In genomic region chr11:3329891-3330451, GRCm38 (mm10) we compare ENCODE assay signal across 8 mouse cellular contexts. TPM values are rescaled to one million over a fixed set of nuclear protein-coding genes. Genes with fewer than 3 reads are reported as not detected.
A peak's percentile ranks its signal among the peaks of the same experiment; 100 is the strongest.
DNase-seq lines count a peak whose midpoint lies in the region; ATAC-seq lines count a peak whose summit lies in the region.

Gene Pik3ip1, plus strand, starts transcription at chr11:3330401.

- H3K4me1 ChIP-seq in kidney, embryonic 16.5 days (ENCODE audit: insufficient read depth, low read length), result peaks cover 24% of the 10 kb centered on the region
- peaks cover 32% of the 10 kb centered on the region for H3K4me1 ChIP-seq in hindbrain, embryonic 13.5 days (replicated peaks)
- H3K4me1 ChIP-seq in liver, embryonic 16.5 days (ENCODE audit: control insufficient read depth, low read depth, low read length), result peaks cover 18% of the 10 kb centered on the region

- no peak for DNase-seq in kidney, adult 18-20 months
- DNase-seq in NIH3T3 (ENCODE audit: low read depth), result peak; percentile 79
- DNase-seq in gastrocnemius, adult 18-20 months (ENCODE audit: low spot score), result peak; percentile 76
- no peak for DNase-seq in right cerebral cortex, postnatal 4 days
- DNase-seq in embryo, embryonic 11 days, result no peak

- H3K9ac ChIP-seq in kidney, embryonic 16.5 days (replicated peaks; ENCODE audit: low read length), result peak within 1 kb of the TSS; percentile 71
- H3K9ac ChIP-seq in hindbrain, embryonic 13.5 days, result peak within 1 kb of the TSS; percentile 77
- no peak within 1 kb of the TSS; the same call in 1 of the 2 replicates for H3K9ac ChIP-seq in liver, embryonic 16.5 days (ENCODE audit: low read depth, low read length)

- H3K4me2 ChIP-seq in kidney, embryonic 16.5 days (replicated peaks; ENCODE audit: low read depth, low read length), result peak within 1 kb of the TSS; percentile 99
- H3K4me2 ChIP-seq in hindbrain, embryonic 13.5 days, result peak within 1 kb of the TSS; percentile 99
- H3K4me2 ChIP-seq in liver, embryonic 16.5 days (ENCODE audit: low read depth, low read length), result peak within 1 kb of the TSS; percentile 79

- no peaks in the 10 kb centered on the region for H3K9me3 ChIP-seq in kidney, embryonic 16.5 days (ENCODE audit: low read length)
- no peaks in the 10 kb centered on the region for H3K9me3 ChIP-seq in hindbrain, embryonic 13.5 days
- H3K9me3 ChIP-seq in liver, embryonic 16.5 days (replicated peaks; ENCODE audit: control insufficient read depth, low read length), result no peaks in the 10 kb centered on the region

- peak within 1 kb of the TSS; percentile 57; the same call in 1 of the 2 replicates for H3K27ac ChIP-seq in kidney, embryonic 16.5 days (ENCODE audit: low read length)
- peak within 1 kb of the TSS; percentile 83 for H3K27ac ChIP-seq in hindbrain, embryonic 13.5 days
- no peak within 1 kb of the TSS for H3K27ac ChIP-seq in liver, embryonic 16.5 days (ENCODE audit: low read length)

- H3K27me3 ChIP-seq in kidney, embryonic 16.5 days (ENCODE audit: insufficient read depth, low read length), result no peaks in the 10 kb centered on the region
- H3K27me3 ChIP-seq in hindbrain, embryonic 13.5 days, result peaks cover 13% of the 10 kb centered on the region
- H3K27me3 ChIP-seq in liver, embryonic 16.5 days (ENCODE audit: control insufficient read depth, insufficient read depth, low read depth, low read length), result peaks cover 27% of the 10 kb centered on the region

- H3K4me3 ChIP-seq in kidney, embryonic 16.5 days (ENCODE audit: low read length), result peak within 1 kb of the TSS; percentile 55
- peak within 1 kb of the TSS; percentile 57 for H3K4me3 ChIP-seq in hindbrain, embryonic 13.5 days
- H3K4me3 ChIP-seq in liver, embryonic 16.5 days (ENCODE audit: low read depth, low read length), result peak within 1 kb of the TSS; percentile 54

- no peaks in the 10 kb centered on the region for H3K36me3 ChIP-seq in kidney, embryonic 16.5 days (ENCODE audit: insufficient read depth, low read length)
- H3K36me3 ChIP-seq in hindbrain, embryonic 13.5 days, result peaks cover 15% of the 10 kb centered on the region
- no peaks in the 10 kb centered on the region for H3K36me3 ChIP-seq in liver, embryonic 16.5 days (ENCODE audit: control insufficient read depth, insufficient read depth)

- no peak for ATAC-seq in kidney, embryonic 16.5 days (ENCODE audit: low FRiP score, low TSS enrichment)
- no peak for ATAC-seq in hindbrain, embryonic 13.5 days (ENCODE audit: low FRiP score)
- no peak for ATAC-seq in liver, embryonic 16.5 days (ENCODE audit: low read depth)

RNA-seq across cellular contexts. Expression of gene Pik3ip1, which starts in this region (rescaled TPM):
- 10.5 and 12.5 TPM in 2 replicates for polyA plus RNA-seq in kidney, embryonic 16.5 days (2015; fragmentation: Nextera tagmentation; extraction: Ambion mirVana)
- 10 to 100 TPM; 27.2 to 30.8 TPM for total RNA-seq in gastrocnemius, adult 18-20 months (2021)
- polyA plus RNA-seq in hindbrain, embryonic 13.5 days (2015; fragmentation: Nextera tagmentation; extraction: Ambion mirVana), result 25.4 and 25.5 TPM in 2 replicates
- polyA plus RNA-seq in liver, embryonic 16.5 days (2015; fragmentation: Nextera tagmentation; extraction: Ambion mirVana), result 1.4 and 1.9 TPM in 2 replicates

Comparison
In these comparisons a context has a peak if more than half of its experiments do, and no peak if none do; other contexts are left out.
1. DNase-seq: peak in NIH3T3 (single experiment) and gastrocnemius, adult 18-20 months (single experiment); none in kidney, adult 18-20 months (single experiment), right cerebral cortex, postnatal 4 days (single experiment) and embryo, embryonic 11 days (single experiment).
2. Peak in every context shown above with its lines, with median percentiles within 50 percentile points of each other: H3K4me2 ChIP-seq and H3K4me3 ChIP-seq.